Mouse (Mus musculus) thymus, adult 2 months (tissue): Measurements from ENCODE around the gene Ptges3l.

ENCODE experiments used
- CTCF ChIP-seq: fragments of 200-500 bp; IDR thresholded peaks from 2 replicates; pipeline ENCODE4 v1.5.1; 2012; ENCODE audit warnings: mild to moderate bottlenecking, control low read depth, low read length, moderate library complexity, borderline replicate concordance; ENCODE audit not compliant: control insufficient read depth, poor library complexity, insufficient read depth; ENCODE audit errors: extremely low read depth
- POLR2A ChIP-seq: fragments of 200-500 bp; IDR thresholded peaks from 2 replicates; pipeline ENCODE4 v1.6.1; 2012; ENCODE audit warnings: mild to moderate bottlenecking, low read length, control low read depth, moderate library complexity; ENCODE audit not compliant: control insufficient read depth, poor library complexity, insufficient read depth; ENCODE audit errors: extremely low read depth

DNA sequence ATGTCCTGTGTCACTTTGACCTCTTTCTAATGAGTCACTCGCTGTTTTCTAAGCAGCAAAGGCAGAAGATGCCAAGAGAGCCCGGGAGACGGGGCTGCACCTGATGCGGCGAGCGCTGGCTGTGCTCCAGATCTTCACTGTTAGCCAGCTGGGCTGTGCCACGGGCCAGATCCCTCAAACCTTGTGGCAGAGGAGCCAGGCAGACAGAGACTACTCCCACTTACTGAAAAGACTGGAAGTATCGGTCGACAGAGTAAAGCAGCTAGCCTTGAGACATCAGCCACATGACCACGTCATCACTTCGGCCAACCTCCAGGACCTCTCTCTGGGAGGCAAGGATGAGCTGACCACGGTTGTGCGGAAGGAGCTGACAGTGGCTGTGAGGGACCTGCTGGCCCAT, 8.3 kb upstream of the Ptges3l start:
- no peak for TF ChIP-seq CTCF
- no peak for TF ChIP-seq POLR2A
